Mouse (Mus musculus) c-Kit-positive CD71-positive TER-119-positive erythroid progenitor cells, embryonic 14.5 days (primary cell): ENCODE results near the gene Fam102b.
A peak's percentile ranks its signal among the peaks of the same experiment; 100 is the strongest.

Experiments used
- DNase-seq: peaks from one replicate; pipeline ENCODE4 v3.0.0-alpha.2; 2013; ENCODE audit warnings: low spot score

Fam102b gene

GRCm38 (mm10) chr3:109010489-109011260 lies 16.7 kb downstream of the Fam102b start:
- no peak for DNase-seq

DNA sequence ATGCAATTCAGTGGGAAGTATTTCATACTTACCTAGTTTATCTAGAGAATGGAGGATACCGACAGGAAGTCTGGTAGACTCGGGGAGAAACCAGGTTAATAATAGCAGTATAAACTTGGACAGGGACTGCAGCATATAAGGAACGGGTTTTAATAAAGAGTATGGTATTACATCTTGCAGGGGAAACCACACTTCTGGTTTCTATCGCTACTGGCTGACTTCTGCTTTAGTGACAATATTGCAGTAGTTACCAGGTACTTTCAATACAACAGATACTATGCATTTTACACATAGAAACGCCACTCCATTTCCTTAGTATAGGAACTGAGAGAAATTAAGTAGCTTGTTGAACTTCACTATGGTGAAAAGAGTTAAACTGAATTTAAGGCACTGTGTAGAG lies 19.2 kb downstream of the Fam102b start:
- DNase-seq = no peak

GRCm38 (mm10) chr3:109005777-109006176 lies 21.6 kb downstream of the Fam102b start:
- no peak for DNase-seq

- no peak for DNase-seq
Measured at GRCm38 (mm10) chr3:108999173-108999572, 28.2 kb downstream of the Fam102b start.

DNA sequence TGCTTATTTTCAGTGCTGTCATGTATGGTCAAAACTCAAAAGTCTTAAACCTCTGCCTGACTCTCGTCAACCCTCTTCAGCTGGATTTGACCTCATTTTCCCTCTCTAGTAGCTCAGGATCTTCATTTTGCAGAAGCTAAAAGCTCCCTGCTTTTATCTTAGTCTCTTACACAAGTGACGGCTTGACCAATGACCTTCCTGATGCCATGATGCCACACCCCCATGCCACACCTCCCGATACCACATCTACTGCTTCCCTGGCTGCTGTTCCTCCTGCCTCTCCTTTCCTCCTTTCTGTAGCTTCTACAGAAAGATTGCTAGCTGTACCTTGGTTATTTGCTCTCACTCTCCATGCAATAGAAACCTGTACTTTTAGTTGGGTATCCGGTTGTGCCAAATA lies 29.6 kb downstream of the Fam102b start:
- DNase-seq = peak; percentile 52

DNA sequence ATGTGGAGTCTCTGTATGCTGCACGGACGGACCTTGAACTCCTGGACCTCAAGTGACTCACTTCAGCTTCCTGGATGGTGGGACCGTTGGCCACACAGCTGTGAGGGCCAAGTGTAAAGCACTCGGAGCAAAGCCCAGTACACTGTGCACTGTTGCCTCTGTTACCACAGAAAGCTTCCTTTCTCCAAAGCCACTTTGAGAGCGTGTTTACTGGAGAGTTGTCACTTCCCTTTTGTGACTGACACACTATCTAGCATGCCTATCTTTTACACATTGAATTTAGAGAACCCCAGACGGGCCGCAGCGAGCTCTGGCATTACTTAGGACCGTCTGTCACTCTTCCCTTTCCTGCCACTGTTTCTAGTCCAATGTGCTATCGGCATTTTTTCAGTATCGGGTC lies 30.1 kb downstream of the Fam102b start:
- no peak for DNase-seq

- DNase-seq = no peak
Measured at GRCm38 (mm10) chr3:108995379-108995778, 32.0 kb downstream of the Fam102b start.

GRCm38 (mm10) chr3:108994477-108994876 lies 32.9 kb downstream of the Fam102b start:
- no peak for DNase-seq

GRCm38 (mm10) chr3:108989971-108990548 lies 37.3 kb downstream of the Fam102b start:
- no peak for DNase-seq

DNA sequence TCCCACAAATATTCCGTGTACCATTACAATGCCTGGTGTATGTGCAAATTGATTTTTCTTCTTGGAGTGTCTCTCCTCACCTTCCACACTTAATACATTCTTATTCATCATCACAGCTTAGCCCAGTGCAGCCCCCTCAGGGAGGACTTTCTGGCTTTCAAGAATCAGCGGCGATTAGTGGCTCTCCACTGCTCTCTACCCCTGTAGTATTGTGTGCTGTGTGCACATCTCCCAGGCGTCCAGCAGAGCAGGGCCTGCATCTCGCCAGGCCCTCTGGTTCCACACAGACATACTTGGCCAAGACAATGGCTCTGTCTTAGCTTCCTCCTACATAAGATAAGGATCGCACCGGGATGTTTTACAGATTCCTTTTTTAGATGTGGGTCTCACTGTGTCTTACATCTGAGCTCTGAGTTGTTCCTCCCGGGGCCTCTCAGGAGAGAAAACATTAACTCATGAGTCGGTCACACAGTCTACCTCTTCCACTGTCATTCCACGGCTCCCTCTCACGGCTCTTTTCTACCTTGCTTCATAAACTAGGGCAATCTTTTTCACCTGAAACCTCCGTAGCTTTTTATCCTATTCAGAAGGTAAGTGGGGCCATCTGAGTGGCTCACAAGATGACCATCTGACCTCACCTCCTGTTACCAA lies 40.3 kb downstream of the Fam102b start:
- no peak for DNase-seq

- no peak for DNase-seq
Measured at GRCm38 (mm10) chr3:108986534-108986933, 40.9 kb downstream of the Fam102b start.

GRCm38 (mm10) chr3:108983989-108984388 lies 43.4 kb downstream of the Fam102b start:
- peak; percentile 34 for DNase-seq

DNA sequence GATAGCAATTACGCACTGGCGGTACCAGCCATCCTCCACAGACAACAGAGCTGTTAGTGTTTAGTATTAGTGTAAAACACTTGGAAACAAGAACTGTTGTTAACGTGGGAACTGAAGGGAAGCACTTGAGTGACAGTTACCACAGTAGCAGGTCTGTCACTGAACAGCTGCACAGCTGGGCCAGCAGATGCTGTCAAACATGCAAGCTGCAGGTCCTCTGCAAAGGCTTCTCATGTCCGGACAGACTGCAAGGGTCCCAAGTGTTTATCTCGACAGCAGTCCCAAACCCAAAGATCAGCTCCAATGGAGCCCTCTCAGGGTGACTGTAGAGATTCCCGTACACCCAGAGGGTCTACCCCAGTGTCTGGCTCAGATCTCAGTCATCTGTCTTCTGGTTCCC lies 45.5 kb downstream of the Fam102b start:
- DNase-seq = no peak

GRCm38 (mm10) chr3:108977340-108978030 lies 49.9 kb downstream of the Fam102b start:
- peak; percentile 40 for DNase-seq

DNA sequence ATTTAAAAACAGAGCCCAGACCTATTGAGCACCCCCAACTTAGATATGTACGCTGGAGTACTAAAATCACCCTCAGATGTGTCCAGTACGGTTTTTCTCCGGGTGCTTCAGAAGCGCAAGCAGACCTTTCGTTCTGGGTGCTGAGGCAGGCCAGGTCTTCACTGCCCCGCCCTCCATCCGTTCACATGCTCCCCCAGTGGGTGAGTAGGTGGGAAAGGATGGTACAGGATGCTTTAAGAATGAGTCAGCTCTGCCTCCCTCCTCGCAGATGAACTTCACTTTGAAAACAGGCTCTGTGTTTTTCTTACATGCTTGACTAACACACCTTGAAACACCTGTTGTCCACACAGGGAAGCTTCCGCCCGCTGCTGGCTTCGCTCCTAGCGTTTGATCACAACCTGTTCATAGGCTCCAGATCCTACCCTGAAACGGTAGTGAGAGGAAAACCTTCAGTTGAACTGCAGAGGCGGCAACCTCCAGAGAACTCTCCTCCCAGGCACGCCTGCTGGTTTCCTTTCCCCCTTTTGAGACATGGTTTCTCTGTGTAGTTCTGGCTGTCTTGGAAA lies 52.4 kb downstream of the Fam102b start:
- no peak for DNase-seq

- no peak for DNase-seq
Measured at GRCm38 (mm10) chr3:108973980-108974660, 53.3 kb downstream of the Fam102b start.

- no peak for DNase-seq
Measured at GRCm38 (mm10) chr3:108966051-108966450, 61.4 kb downstream of the Fam102b start.

- DNase-seq = no peak
Measured at GRCm38 (mm10) chr3:108964361-108965044, 62.9 kb downstream of the Fam102b start.

GRCm38 (mm10) chr3:108963776-108964175 lies 63.6 kb downstream of the Fam102b start:
- no peak for DNase-seq

GRCm38 (mm10) chr3:108963278-108963677 lies 64.1 kb downstream of the Fam102b start:
- no peak for DNase-seq

- DNase-seq = no peak
Measured at GRCm38 (mm10) chr3:108961655-108962054, 65.8 kb downstream of the Fam102b start.
